In genomic region chr4:49478118-49478877, GRCm38 (mm10) we compare ENCODE assay signal across 8 mouse cellular contexts. TPM values are rescaled to one million over a fixed set of nuclear protein-coding genes. Genes with fewer than 3 reads are reported as not detected.
DNase-seq lines count a peak whose midpoint lies in the region; ATAC-seq lines count a peak whose summit lies in the region.

No protein-coding gene starts in this region.

- H3K36me3 ChIP-seq in forebrain, embryonic 15.5 days, result no peaks in the 10 kb centered on the region
- H3K36me3 ChIP-seq in kidney, embryonic 16.5 days (ENCODE audit: insufficient read depth, low read length), result no peaks in the 10 kb centered on the region
- H3K36me3 ChIP-seq in stomach, embryonic 15.5 days, result no peaks in the 10 kb centered on the region

- H3K9me3 ChIP-seq in forebrain, embryonic 15.5 days, result no peaks in the 10 kb centered on the region
- no peaks in the 10 kb centered on the region for H3K9me3 ChIP-seq in kidney, embryonic 16.5 days (ENCODE audit: low read length)
- no peaks in the 10 kb centered on the region for H3K9me3 ChIP-seq in stomach, embryonic 15.5 days

- peak; percentile 13 for DNase-seq in right cerebral cortex, postnatal 14 days
- DNase-seq in right cerebral cortex, postnatal 10 days (ENCODE audit: low spot score in 2 of 2), result no peak
- DNase-seq in lung, postnatal 14 days, result peak; percentile 17
- no peak for DNase-seq in urinary bladder, postnatal 10 days (ENCODE audit: low spot score)

- no peak overlapping the region for H3K27ac ChIP-seq in forebrain, embryonic 15.5 days (replicated peaks)
- no peak overlapping the region for H3K27ac ChIP-seq in kidney, embryonic 16.5 days (ENCODE audit: low read length)
- H3K27ac ChIP-seq in stomach, embryonic 15.5 days, result peak overlapping the region; percentile 44

- H3K4me2 ChIP-seq in forebrain, embryonic 15.5 days (replicated peaks), result peak overlapping the region; percentile 38
- peak overlapping the region; percentile 48 for H3K4me2 ChIP-seq in kidney, embryonic 16.5 days (replicated peaks; ENCODE audit: low read depth, low read length)
- peak overlapping the region; percentile 53 for H3K4me2 ChIP-seq in stomach, embryonic 15.5 days

- H3K9ac ChIP-seq in forebrain, embryonic 15.5 days (replicated peaks), result no peak overlapping the region
- H3K9ac ChIP-seq in kidney, embryonic 16.5 days (replicated peaks; ENCODE audit: low read length), result no peak overlapping the region
- no peak overlapping the region for H3K9ac ChIP-seq in stomach, embryonic 15.5 days

- 20% methylated on average over 19 of the region's 19 CpGs for WGBS in forebrain, embryonic 15.5 days
- WGBS in kidney, embryonic 16.5 days, result 17% methylated on average over 19 of the region's 19 CpGs
- WGBS in stomach, embryonic 15.5 days, result 20% methylated on average over 19 of the region's 19 CpGs

- H3K4me3 ChIP-seq in forebrain, embryonic 15.5 days, result peak overlapping the region; percentile 14; the same call in 1 of the 2 replicates
- peak overlapping the region; percentile 26 for H3K4me3 ChIP-seq in kidney, embryonic 16.5 days (ENCODE audit: low read length)
- H3K4me3 ChIP-seq in stomach, embryonic 15.5 days (replicated peaks), result peak overlapping the region; percentile 31

- ATAC-seq in forebrain, embryonic 15.5 days (replicated peaks), result peak; percentile 60; the same call in 1 of the 2 replicates
- peak; percentile 78 for ATAC-seq in kidney, embryonic 16.5 days (ENCODE audit: low FRiP score, low TSS enrichment)
- ATAC-seq in stomach, embryonic 15.5 days (ENCODE audit: insufficient read depth, low FRiP score, low read depth), result peak; percentile 73
- no peak for ATAC-seq in monocyte, adult 5-6 weeks (replicated peaks; ENCODE audit: insufficient number of reproducible peaks, low FRiP score, low TSS enrichment, poor library complexity, severe bottlenecking)

- no peaks in the 10 kb centered on the region for H3K27me3 ChIP-seq in forebrain, embryonic 15.5 days
- no peaks in the 10 kb centered on the region; the same call in 1 of the 2 replicates for H3K27me3 ChIP-seq in kidney, embryonic 16.5 days (ENCODE audit: insufficient read depth, low read length)
- no peaks in the 10 kb centered on the region for H3K27me3 ChIP-seq in stomach, embryonic 15.5 days (replicated peaks)

- peaks cover 8% of the 10 kb centered on the region; the same call in 1 of the 2 replicates for H3K4me1 ChIP-seq in forebrain, embryonic 15.5 days
- peaks cover 4% of the 10 kb centered on the region; the same call in 1 of the 2 replicates for H3K4me1 ChIP-seq in kidney, embryonic 16.5 days (ENCODE audit: insufficient read depth, low read length)
- H3K4me1 ChIP-seq in stomach, embryonic 15.5 days, result 0 out of 2 replicates have a peak, but pooled peaks cover 5% of the 10 kb centered on the region

RNA-seq across cellular contexts. Expression of gene Acnat1, which starts 4.6 kb away (rescaled TPM):
- not detected in 2 replicates for polyA plus RNA-seq in forebrain, embryonic 15.5 days (2015; fragmentation: Nextera tagmentation; extraction: Ambion mirVana)
- 0.80 and 1.0 TPM in 2 replicates for polyA plus RNA-seq in kidney, embryonic 16.5 days (2015; fragmentation: Nextera tagmentation; extraction: Ambion mirVana)
- polyA plus RNA-seq in stomach, embryonic 15.5 days (2015; fragmentation: Nextera tagmentation; extraction: Ambion mirVana), result 1.7 and 2.3 TPM in 2 replicates
- not detected in 3 replicates for total RNA-seq in monocyte, adult 5-6 weeks (2017)

RNA-seq across cellular contexts. Expression of gene Baat, which starts 28.1 kb away (rescaled TPM):
- polyA plus RNA-seq in forebrain, embryonic 15.5 days (2015; fragmentation: Nextera tagmentation; extraction: Ambion mirVana), result not detected in 2 replicates
- 0.12 and 0.22 TPM in 2 replicates for polyA plus RNA-seq in kidney, embryonic 16.5 days (2015; fragmentation: Nextera tagmentation; extraction: Ambion mirVana)
- polyA plus RNA-seq in stomach, embryonic 15.5 days (2015; fragmentation: Nextera tagmentation; extraction: Ambion mirVana), result 0.09 and 0.24 TPM in 2 replicates
- not detected in 3 replicates for total RNA-seq in monocyte, adult 5-6 weeks (2017)

RNA-seq across cellular contexts. Expression of gene Mrpl50, which starts 42.6 kb away (rescaled TPM):
- 76.1 and 77.7 TPM in 2 replicates for polyA plus RNA-seq in forebrain, embryonic 15.5 days (2015; fragmentation: Nextera tagmentation; extraction: Ambion mirVana)
- 91.4 and 95.7 TPM in 2 replicates for polyA plus RNA-seq in kidney, embryonic 16.5 days (2015; fragmentation: Nextera tagmentation; extraction: Ambion mirVana)
- polyA plus RNA-seq in stomach, embryonic 15.5 days (2015; fragmentation: Nextera tagmentation; extraction: Ambion mirVana), result 85.6 and 91.3 TPM in 2 replicates
- total RNA-seq in monocyte, adult 5-6 weeks (2017), result 14.9 to 18.6 TPM (median 15.7 TPM) in 3 replicates

RNA-seq across cellular contexts. Expression of gene Zfp189, which starts 42.7 kb away (rescaled TPM):
- 13.5 and 14.9 TPM in 2 replicates for polyA plus RNA-seq in forebrain, embryonic 15.5 days (2015; fragmentation: Nextera tagmentation; extraction: Ambion mirVana)
- polyA plus RNA-seq in kidney, embryonic 16.5 days (2015; fragmentation: Nextera tagmentation; extraction: Ambion mirVana), result 11.1 and 13.0 TPM in 2 replicates
- polyA plus RNA-seq in stomach, embryonic 15.5 days (2015; fragmentation: Nextera tagmentation; extraction: Ambion mirVana), result 6.0 and 7.0 TPM in 2 replicates
- 0.75 to 5.6 TPM (median 3.2 TPM) in 3 replicates for total RNA-seq in monocyte, adult 5-6 weeks (2017)

Comparison
In these comparisons a context has a peak if more than half of its experiments do, and no peak if none do; other contexts are left out.
1. DNase-seq: peak in right cerebral cortex, postnatal 14 days (single experiment) and lung, postnatal 14 days (single experiment); none in right cerebral cortex, postnatal 10 days (0 of 2) and urinary bladder, postnatal 10 days (single experiment).
2. Peak in every context shown above with its lines, with median percentiles within 50 percentile points of each other: H3K4me2 ChIP-seq and H3K4me3 ChIP-seq.